Mouse (Mus musculus): ENCODE data around the gene Prss54. TPM values are rescaled to one million over a fixed set of nuclear protein-coding genes. Genes with fewer than 3 reads are reported as not detected.

Prss54 gene
- polyA plus RNA-seq, 1 experiment from 2014 or later = not detected

GRCm38 (mm10) chr8:95595131-95595530 is 19.0 kb upstream of the Prss54 start:
- Histone ChIP-seq H3K4me3 (no peak overlapping the region), H3K9me3 (no peaks in the 10 kb centered on the region), H3K36me3 (no peaks in the 10 kb centered on the region), H3K9ac (no peak overlapping the region), H3K4me2 (no peak overlapping the region), H3K4me1 (replicated peaks) (peaks cover 4% of the 10 kb centered on the region; the same call in 1 of the 2 replicates), H3K27ac (no peak overlapping the region), H3K27me3 (no peaks in the 10 kb centered on the region)
- ATAC-seq (ENCODE audit: low FRiP score) = no peak
- WGBS = 86% methylated on average over 14 of the region's 14 CpGs

GRCm38 (mm10) chr8:95593439-95594393 is 17.6 kb upstream of the Prss54 start:
- H3K4me2 ChIP-seq = no peak overlapping the region
- H3K4me3 ChIP-seq = no peak overlapping the region
- H3K9me3 ChIP-seq = no peaks in the 10 kb centered on the region
- H3K9ac ChIP-seq = no peak overlapping the region
- WGBS = 91% methylated on average over 7 of the region's 7 CpGs
- H3K36me3 ChIP-seq = no peaks in the 10 kb centered on the region
- ATAC-seq (ENCODE audit: low FRiP score) = no peak
- no peaks in the 10 kb centered on the region for H3K27me3 ChIP-seq
- H3K27ac ChIP-seq = no peak overlapping the region
- H3K4me1 ChIP-seq (replicated peaks) = peaks cover 4% of the 10 kb centered on the region; the same call in 1 of the 2 replicates

DNA sequence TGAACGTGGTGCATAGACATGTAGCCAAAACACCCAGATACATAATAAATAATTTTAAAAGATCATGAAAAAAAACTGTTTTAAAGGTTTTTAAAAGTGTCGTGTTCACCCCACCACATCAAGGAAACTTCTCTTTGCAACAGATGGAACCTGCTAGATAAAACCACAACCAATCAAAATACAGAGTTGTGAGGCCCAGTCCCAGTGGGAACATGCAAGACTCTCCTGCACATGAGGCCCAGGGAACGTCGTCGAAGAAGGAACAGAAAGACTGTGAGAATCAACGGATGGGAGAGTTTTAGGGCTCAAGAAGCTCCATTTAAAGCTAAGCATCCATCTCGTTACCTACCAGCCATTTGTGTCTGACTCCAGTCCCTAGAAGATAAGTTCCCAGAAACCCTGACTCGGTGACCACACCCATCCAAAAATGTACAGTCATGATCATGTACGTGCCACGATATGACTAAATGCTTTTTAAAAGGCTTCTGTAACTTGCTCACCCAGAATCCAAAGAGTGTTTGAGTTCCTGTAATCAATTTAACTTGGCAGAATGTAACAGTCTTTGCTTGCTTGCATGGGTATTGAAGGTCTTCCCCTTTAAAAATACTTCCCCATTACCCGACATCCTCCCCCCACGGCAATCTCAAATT is 16.1 kb upstream of the Prss54 start:
- peaks cover 3% of the 10 kb centered on the region; the same call in 1 of the 2 replicates for H3K9me3 ChIP-seq
- 87% methylated on average over 12 of the region's 12 CpGs for WGBS
- H3K27me3 ChIP-seq = no peaks in the 10 kb centered on the region
- H3K9ac ChIP-seq = no peak overlapping the region
- no peak overlapping the region for H3K4me2 ChIP-seq
- H3K4me1 ChIP-seq (replicated peaks) = peaks cover 4% of the 10 kb centered on the region; the same call in 1 of the 2 replicates
- H3K4me3 ChIP-seq = no peak overlapping the region
- H3K36me3 ChIP-seq = no peaks in the 10 kb centered on the region
- H3K27ac ChIP-seq = no peak overlapping the region
- no peak for ATAC-seq (ENCODE audit: low FRiP score)

GRCm38 (mm10) chr8:95590539-95590938 is 14.4 kb upstream of the Prss54 start:
- Histone ChIP-seq H3K36me3 (no peaks in the 10 kb centered on the region), H3K27ac (no peak overlapping the region), H3K9me3 (peaks cover 6% of the 10 kb centered on the region; the same call in 1 of the 2 replicates), H3K4me1 (replicated peaks) (peaks cover 4% of the 10 kb centered on the region; the same call in 1 of the 2 replicates), H3K4me3 (no peak overlapping the region), H3K4me2 (no peak overlapping the region), H3K9ac (no peak overlapping the region), H3K27me3 (no peaks in the 10 kb centered on the region)
- WGBS = 86% methylated on average over 4 of the region's 4 CpGs
- no peak for ATAC-seq (ENCODE audit: low FRiP score)

DNA sequence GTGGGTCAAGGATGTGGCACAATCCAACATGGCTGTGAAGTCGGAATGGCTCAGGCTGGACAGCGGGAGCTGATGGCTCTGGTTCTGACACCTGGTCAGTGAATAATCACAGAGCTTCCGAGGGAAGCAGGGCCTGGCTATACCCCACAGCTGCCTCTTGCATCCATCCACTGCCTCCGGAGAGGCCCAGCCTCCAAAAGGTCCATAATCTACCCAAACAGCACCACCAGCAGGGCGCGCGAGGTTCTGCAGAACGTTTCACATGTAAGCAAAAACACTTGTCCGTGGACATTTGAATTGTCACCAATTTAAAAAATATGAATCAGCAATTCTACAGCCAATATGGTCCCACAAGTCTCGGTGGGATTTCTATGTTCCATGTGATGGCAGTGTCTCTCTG is 13.1 kb upstream of the Prss54 start:
- ATAC-seq (ENCODE audit: low FRiP score) = no peak
- H3K27me3 ChIP-seq = no peaks in the 10 kb centered on the region
- H3K4me2 ChIP-seq = no peak overlapping the region
- no peaks in the 10 kb centered on the region; the same call in 1 of the 2 replicates for H3K4me1 ChIP-seq (replicated peaks)
- 64% methylated on average over 10 of the region's 10 CpGs for WGBS
- H3K9ac ChIP-seq = no peak overlapping the region
- H3K27ac ChIP-seq = no peak overlapping the region
- no peaks in the 10 kb centered on the region for H3K36me3 ChIP-seq
- no peak overlapping the region for H3K4me3 ChIP-seq
- peaks cover 6% of the 10 kb centered on the region; the same call in 1 of the 2 replicates for H3K9me3 ChIP-seq

GRCm38 (mm10) chr8:95587339-95587738 is 11.2 kb upstream of the Prss54 start:
- H3K4me1 ChIP-seq (replicated peaks) = no peaks in the 10 kb centered on the region; the same call in 1 of the 2 replicates
- H3K27me3 ChIP-seq = no peaks in the 10 kb centered on the region
- H3K27ac ChIP-seq = no peak overlapping the region
- no peak for ATAC-seq (ENCODE audit: low FRiP score)
- no peaks in the 10 kb centered on the region for H3K36me3 ChIP-seq
- 90% methylated on average over 1 of the region's 1 CpGs for WGBS
- no peak overlapping the region for H3K4me2 ChIP-seq
- H3K4me3 ChIP-seq = no peak overlapping the region
- peaks cover 6% of the 10 kb centered on the region; the same call in 1 of the 2 replicates for H3K9me3 ChIP-seq
- no peak overlapping the region for H3K9ac ChIP-seq

DNA sequence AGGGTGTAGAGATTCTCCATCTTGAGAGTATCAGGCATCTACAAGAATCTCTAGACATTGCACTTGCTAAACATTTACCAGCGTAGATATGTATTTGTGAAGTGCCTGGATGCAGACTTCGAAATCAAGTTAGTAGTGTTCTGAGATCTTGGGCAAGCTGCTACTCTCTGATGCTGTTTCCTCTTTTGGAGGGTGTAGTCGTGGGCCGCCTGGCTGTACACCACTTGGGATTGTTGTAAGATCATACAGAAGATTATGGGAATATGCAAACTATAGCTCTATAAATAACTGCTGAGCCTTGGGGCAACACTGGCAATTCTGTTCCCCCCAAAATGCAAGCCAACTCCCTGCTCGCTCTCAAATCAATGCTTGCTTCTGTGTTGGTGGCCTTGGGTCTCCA is 3.0 kb downstream of the Prss54 start:
- no peak overlapping the region for H3K27ac ChIP-seq
- no peak overlapping the region for H3K9ac ChIP-seq
- H3K9me3 ChIP-seq = no peaks in the 10 kb centered on the region; the same call in 1 of the 2 replicates
- 89% methylated on average over 5 of the region's 5 CpGs for WGBS
- ATAC-seq (ENCODE audit: low FRiP score) = no peak
- H3K4me3 ChIP-seq = no peak overlapping the region
- H3K4me1 ChIP-seq (replicated peaks) = no peaks in the 10 kb centered on the region
- no peaks in the 10 kb centered on the region for H3K27me3 ChIP-seq
- H3K4me2 ChIP-seq = no peak overlapping the region
- no peaks in the 10 kb centered on the region for H3K36me3 ChIP-seq

DNA sequence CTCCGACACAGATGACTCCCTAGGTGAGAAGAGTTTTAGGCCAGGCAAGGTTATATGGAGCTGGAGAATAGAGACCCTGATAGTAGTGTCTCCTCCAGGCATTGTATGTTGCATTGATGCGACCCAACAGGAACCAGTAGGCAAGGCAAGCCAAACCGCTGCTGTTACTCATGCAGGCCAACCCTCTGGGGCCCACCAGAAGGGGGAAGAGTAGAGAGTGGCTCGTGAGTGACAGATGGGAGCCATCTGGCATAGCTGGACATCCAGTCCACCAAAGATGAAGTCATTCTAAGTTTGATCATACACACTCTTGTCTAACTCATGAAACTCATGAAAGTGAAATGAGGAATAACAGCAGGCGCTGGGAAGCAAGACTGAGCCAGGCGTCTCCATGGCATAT is 9.3 kb downstream of the Prss54 start:
- Histone ChIP-seq H3K27ac (no peak overlapping the region), H3K9ac (no peak overlapping the region), H3K36me3 (no peaks in the 10 kb centered on the region), H3K4me2 (no peak overlapping the region), H3K27me3 (no peaks in the 10 kb centered on the region), H3K4me1 (replicated peaks) (no peaks in the 10 kb centered on the region; the same call in 1 of the 2 replicates), H3K4me3 (no peak overlapping the region), H3K9me3 (no peaks in the 10 kb centered on the region; the same call in 1 of the 2 replicates)
- no peak for ATAC-seq (ENCODE audit: low FRiP score)
- WGBS = 76% methylated on average over 6 of the region's 6 CpGs

DNA sequence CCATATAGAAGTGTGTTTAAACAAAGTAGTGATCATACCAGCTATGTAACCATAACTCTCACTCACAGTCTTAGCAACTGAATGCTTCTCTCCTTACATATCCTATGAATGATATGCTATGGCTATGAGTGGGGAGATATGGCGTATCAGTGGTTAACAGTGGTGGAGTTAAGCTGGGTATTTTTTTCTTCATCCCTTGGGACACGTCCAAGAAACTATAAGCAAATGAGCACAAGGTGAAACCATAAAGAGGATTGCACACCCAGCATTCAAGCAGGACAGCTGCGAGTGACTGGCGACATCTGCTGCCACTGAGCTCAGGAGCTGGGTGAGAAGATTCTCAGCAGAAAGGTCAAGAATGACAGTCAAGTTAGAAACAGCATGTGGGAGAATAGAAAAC is 9.9 kb downstream of the Prss54 start:
- no peaks in the 10 kb centered on the region; the same call in 1 of the 2 replicates for H3K4me1 ChIP-seq (replicated peaks)
- no peak overlapping the region for H3K4me3 ChIP-seq
- H3K27ac ChIP-seq = no peak overlapping the region
- no peaks in the 10 kb centered on the region for H3K36me3 ChIP-seq
- no peaks in the 10 kb centered on the region; the same call in 1 of the 2 replicates for H3K9me3 ChIP-seq
- no peak overlapping the region for H3K9ac ChIP-seq
- 75% methylated on average over 4 of the region's 4 CpGs for WGBS
- ATAC-seq (ENCODE audit: low FRiP score) = no peak
- H3K4me2 ChIP-seq = no peak overlapping the region
- H3K27me3 ChIP-seq = no peaks in the 10 kb centered on the region

DNA sequence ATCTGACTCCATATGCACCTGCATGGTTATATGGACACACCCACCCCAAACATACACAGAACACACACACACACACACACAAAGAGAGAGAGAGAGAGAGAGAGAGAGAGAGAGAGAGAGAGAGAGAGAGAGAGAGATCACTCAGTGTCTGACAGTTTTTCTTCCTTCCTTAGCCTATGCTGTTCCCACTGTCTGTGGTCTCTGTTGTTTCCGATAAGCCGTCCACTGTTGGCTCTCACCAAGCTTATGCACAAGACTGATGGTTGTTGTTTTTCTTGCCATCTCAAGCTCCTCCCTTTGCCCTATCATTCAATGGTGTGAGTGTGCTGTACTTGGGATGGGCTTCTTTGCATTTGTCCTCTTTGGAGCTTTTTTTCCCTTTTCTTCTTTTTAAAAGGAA is 20.2 kb downstream of the Prss54 start:
- Histone ChIP-seq H3K9ac (no peak overlapping the region), H3K4me1 (replicated peaks) (no peaks in the 10 kb centered on the region), H3K27me3 (no peaks in the 10 kb centered on the region), H3K9me3 (no peaks in the 10 kb centered on the region), H3K4me3 (no peak overlapping the region), H3K36me3 (no peaks in the 10 kb centered on the region), H3K27ac (no peak overlapping the region), H3K4me2 (no peak overlapping the region)
- no peak for ATAC-seq (ENCODE audit: low FRiP score)
- WGBS = 93% methylated on average over 2 of the region's 2 CpGs

- Histone ChIP-seq H3K27ac (no peak overlapping the region), H3K27me3 (no peaks in the 10 kb centered on the region), H3K4me2 (no peak overlapping the region), H3K9me3 (no peaks in the 10 kb centered on the region), H3K9ac (no peak overlapping the region), H3K4me1 (replicated peaks) (peaks cover 8% of the 10 kb centered on the region), H3K4me3 (no peak overlapping the region), H3K36me3 (no peaks in the 10 kb centered on the region)
- 56% methylated on average over 4 of the region's 4 CpGs for WGBS
- ATAC-seq (ENCODE audit: low FRiP score) = no peak
Observed at GRCm38 (mm10) chr8:95551577-95551976, 24.6 kb downstream of the Prss54 start.

Measured in hindbrain, embryonic 13.5 days (tissue).